Mouse (Mus musculus) retina, embryonic 14.5 days (tissue): ENCODE results near the gene Mcam.

Experiments used
- DNase-seq: peaks from one replicate; pipeline ENCODE4 v3.0.0-alpha.2; 2015; ENCODE audit warnings: low spot score

The Mcam gene

GRCm38 (mm10) chr9:44135731-44136411, 1.6 kb downstream of the Mcam start:
- DNase-seq = no peak

DNA sequence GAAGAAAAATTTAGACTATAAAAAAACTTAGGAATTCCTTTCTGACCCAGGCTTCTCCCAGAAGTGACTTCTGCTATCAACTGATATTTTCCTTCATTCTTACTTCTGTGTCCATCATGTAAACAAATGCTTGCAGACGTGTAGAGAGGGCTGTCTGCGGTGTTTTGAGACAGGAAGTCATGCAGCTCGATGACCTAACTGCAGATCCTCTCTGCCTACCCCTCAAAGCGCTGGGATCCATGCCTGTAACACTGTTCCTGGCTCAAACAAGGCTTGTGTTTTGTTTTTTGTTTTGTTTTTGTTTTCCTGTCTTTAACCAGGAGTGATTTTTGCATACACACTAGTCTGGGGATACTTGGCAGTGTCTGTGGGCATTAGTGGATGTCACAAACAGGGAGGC, 3.6 kb downstream of the Mcam start:
- no peak for DNase-seq

GRCm38 (mm10) chr9:44141951-44142350, 7.7 kb downstream of the Mcam start:
- no peak for DNase-seq

- DNase-seq = no peak
Observed at GRCm38 (mm10) chr9:44143421-44143820, 9.2 kb downstream of the Mcam start.

DNA sequence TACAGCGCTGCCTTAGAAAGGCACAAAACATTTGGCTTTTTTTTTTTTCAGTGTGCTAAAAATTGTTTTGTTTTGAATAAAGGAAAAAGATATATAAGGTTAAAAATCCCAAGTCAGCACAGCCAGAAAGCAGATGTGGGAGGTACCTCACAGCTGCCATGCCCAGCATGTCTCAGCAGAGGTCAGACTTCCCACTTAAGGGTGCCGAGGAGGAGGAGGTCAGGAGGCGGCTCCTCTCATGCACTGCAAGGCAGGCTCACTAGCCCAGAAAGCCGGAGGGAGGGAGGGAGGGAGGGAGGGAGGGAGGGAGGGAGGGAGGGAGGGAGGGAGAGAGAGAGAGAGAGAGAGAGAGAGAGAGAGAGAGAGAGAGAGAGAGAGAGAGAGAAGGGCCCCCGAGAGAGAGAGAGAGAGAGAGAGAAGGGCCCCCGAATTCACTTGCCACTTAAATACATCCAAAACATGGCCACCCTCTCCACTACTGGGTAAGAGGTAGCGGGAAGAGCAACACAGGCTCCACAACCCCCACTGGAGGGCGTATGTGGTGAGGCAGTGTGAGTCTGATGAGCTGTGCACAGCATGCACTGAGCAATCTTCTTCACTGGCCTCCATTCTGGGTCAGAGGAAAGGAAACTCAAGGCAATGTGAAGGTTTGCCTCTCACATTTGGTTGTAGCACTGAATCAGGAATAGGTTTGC, 9.9 kb downstream of the Mcam start:
- no peak for DNase-seq

DNA sequence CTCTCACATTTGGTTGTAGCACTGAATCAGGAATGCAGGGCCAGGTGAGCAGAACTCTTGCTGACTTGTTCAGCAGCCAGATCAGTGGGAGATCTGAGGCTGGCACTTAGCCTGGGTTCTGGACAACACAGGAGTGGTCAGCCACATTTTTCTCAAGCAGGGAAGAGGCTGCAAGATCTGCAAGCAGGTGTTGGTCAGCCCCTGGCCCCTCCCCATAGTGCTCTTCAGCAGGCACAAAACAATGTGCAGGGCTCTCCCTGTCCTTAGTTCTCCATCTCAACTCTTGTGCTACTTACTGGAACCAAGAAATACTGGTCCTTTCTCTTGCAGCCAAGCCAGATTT, 10.4 kb downstream of the Mcam start:
- no peak for DNase-seq

GRCm38 (mm10) chr9:44147290-44147689, 13.0 kb downstream of the Mcam start:
- DNase-seq = peak; percentile 34

DNA sequence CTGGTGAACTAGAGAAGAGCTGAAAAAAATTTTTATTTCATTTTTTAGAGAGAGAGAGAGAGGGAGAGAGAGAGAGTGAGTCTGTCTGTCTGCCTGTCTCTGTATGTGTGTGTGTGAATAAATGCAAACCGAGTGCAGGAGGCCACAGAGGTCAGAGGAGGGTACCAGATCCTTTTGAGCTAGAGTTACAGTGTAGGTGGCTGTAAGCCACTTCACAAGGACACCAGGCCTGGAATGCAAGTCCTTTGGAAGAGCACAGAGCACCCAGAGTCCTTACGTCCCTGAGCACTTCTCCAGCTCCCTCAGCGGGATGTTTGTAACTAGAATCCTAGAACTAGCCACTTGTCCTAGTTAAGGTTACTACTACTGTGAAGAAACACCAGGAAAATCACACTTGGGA, 25.6 kb downstream of the Mcam start:
- DNase-seq = no peak

DNA sequence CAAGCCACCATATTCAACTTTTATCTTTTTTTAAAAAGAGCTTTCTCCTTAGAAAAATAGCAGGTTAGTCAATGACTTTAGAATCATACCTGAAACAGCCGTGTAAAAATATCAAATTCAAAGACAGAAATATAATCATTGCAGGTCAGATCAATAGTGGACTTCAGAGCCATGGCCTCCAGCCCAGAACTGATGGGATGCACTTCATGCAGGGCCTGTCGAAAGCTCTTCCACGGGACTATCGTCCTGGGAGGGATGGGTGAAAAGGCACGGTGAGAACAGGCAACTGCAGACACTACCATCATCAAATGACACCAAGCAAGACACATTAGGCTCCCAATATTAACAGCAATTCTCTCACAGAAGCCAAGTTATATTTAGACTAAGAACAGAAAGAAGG, 34.7 kb downstream of the Mcam start:
- DNase-seq = no peak

DNA sequence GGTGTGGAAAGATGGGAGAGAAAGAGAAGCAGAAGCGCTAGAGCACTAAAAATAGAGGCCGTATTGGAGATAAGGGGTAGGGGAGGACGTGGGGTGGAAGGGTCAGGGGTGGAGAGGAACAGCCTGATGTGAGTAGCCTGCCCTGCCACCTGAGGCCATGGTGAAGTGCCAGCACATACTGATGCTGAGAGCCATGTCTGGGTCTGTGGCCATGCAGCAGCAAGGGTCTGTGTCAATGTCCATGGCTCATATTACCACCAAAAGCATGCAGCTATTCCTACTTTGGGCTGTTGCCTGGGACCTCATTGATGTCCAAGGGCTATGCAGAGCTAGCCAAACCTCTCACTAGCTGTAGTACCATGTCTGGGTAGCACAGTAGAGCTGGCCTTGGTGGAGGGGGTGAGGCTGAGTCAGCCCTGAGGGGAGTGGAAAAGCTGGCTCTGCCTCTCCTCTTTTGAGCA, 36.5 kb downstream of the Mcam start:
- DNase-seq = no peak

GRCm38 (mm10) chr9:44175556-44175955, 41.3 kb downstream of the Mcam start:
- no peak for DNase-seq

GRCm38 (mm10) chr9:44175957-44176356, 41.7 kb downstream of the Mcam start:
- no peak for DNase-seq

DNA sequence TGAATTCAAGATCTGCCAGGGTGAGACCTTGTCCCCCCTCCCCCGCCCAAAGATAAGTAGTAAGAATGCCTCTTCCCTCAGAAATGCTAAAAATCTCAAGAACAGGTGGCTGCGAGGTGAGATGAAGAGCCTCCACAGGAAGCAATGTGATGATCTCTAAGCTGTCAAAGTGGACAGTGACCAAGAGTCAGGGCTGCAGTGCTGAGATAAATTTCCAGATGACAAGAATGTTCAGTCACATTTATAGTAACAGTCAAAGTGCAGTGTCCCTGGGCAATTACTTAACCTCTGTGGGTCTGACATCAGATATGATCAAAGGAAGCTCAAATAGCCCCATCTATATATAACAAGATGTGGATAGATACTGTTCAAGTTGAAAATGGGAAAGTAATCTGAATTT, 43.1 kb downstream of the Mcam start:
- DNase-seq = no peak

DNA sequence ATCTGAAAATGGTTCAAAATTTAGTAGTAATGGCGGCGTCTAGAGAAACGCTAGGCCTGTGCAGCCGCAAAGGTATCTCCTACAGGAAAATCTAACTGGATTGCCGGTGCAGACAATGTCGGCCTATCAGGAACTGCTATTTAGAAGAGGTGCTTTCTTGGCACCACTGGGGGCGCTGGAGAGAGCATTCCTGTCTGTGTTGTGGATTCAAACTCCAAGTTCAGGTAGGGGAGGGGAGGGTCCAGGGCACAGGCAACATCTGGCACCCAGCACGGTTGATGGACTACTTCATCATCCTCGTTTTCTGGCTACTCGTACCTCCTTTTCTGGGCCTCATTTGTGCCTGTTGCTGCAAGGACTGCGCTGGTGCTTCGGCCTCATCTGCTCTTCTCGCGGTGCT, 44.1 kb downstream of the Mcam start:
- DNase-seq = peak; percentile 27

DNA sequence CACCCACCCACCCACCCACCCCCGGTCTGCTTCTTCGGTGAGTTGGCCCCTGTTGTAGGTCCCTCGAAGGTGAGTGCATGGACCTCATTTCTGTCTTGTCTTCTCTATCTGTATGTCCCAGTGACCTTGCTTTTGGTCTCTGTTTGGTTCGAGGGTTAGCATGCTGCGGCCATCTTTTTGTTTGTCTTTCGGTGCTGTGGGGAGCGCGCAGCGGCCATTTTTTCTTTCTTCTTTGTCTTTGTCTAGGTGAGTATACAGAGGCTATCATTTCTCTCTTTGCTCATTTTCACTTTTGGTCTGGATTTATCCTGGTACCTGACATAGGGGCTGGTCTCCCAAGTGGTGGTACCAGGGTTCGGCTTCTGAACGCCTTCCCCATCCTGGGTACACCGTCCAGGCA, 44.5 kb downstream of the Mcam start:
- DNase-seq = no peak

GRCm38 (mm10) chr9:44181537-44181936, 47.3 kb downstream of the Mcam start:
- DNase-seq = no peak

- no peak for DNase-seq
Observed at GRCm38 (mm10) chr9:44182260-44182659, 48.0 kb downstream of the Mcam start.

DNA sequence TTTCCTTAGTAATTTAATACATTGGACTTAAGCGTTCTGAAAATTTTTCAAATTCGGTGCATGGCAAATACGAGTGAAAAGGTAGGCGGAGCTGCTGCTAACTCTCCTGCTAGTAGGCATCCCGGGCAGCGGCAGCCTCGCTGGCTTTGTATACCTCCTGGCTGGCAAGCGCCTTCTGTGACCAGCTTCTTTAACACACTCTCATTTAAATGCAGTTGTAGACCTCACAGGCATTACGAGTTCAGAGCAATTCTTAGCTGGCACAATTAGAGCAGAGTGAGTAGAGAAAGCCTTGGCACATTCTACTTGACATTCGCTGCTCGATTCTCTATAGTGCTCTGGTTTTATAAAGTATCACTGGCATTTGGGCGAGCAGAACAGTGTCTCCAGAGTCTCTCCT, 54.0 kb downstream of the Mcam start:
- no peak for DNase-seq

GRCm38 (mm10) chr9:44191166-44191565, 56.9 kb downstream of the Mcam start:
- DNase-seq = no peak

DNA sequence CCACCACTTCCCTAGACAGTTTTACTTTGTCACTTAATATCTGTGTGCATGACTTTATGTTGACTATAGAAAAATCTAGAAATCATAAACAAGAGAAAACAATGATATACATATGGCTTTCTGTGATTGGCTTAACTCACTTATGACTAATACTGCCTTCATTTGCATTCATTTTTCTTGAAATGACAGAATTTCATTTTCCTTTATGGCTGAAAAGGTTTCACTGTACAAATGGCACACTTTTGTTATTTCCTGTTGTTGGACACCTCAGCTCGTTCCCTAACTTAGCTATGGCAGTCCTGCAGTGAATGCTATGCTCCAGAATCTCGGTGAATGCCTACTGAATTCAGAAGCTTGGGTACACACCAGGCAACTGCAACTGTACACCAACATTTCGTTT, 58.0 kb downstream of the Mcam start:
- DNase-seq = no peak
